Mouse (Mus musculus) bone marrow, adult 2 months (tissue): ENCODE results near the gene Krt88.

Experiments
- CTCF ChIP-seq: fragments of 200-500 bp; IDR thresholded peaks from 2 replicates; pipeline ENCODE4 v1.5.1; 2011; ENCODE audit warnings: low read length, control low read depth; ENCODE audit not compliant: control insufficient read depth, insufficient read depth
- POLR2A ChIP-seq: fragments of 200-500 bp; IDR thresholded peaks from 2 replicates; pipeline ENCODE4 v1.6.1; 2011; ENCODE audit warnings: low read depth, mild to moderate bottlenecking, control low read depth, low read length, borderline replicate concordance; ENCODE audit not compliant: control insufficient read depth

GRCm38 (mm10) chr15:101414807-101415565 is 32.6 kb upstream of the Krt88 start:
- no peak for TF ChIP-seq POLR2A
- no peak for TF ChIP-seq CTCF
